Mouse (Mus musculus) spleen, adult 2 months (tissue): ENCODE data around the gene Cd96. TPM values are rescaled to one million over a fixed set of nuclear protein-coding genes. Genes with fewer than 3 reads are reported as not detected.

Experiments
- DNase-seq, 2 experiments: peaks; one replicate each; pipeline versions ENCODE4 v3.0.0 to v3.0.0-alpha.2; 2012 to 2021; ENCODE audit warnings: low spot score in 2 of 2, low read depth in 1 of 2
- H3K27ac ChIP-seq: fragments of 200-500 bp; 2 replicates; pipeline ENCODE4 v1.5.1; 2012; ENCODE audit warnings: low read length, inconsistent platforms; ENCODE audit not compliant: insufficient read depth
- H3K27me3 ChIP-seq: fragments of 200-500 bp; 2 replicates; pipeline ENCODE4 v1.6.1; 2012; ENCODE audit warnings: mild to moderate bottlenecking, moderate library complexity, low read length, inconsistent platforms; ENCODE audit not compliant: control insufficient read depth, insufficient read depth
- H3K36me3 ChIP-seq: fragments of 200-500 bp; 2 replicates; pipeline ENCODE4 v1.6.1; 2012; ENCODE audit warnings: mild to moderate bottlenecking, low read length, inconsistent platforms; ENCODE audit not compliant: control insufficient read depth, insufficient read depth
- H3K4me1 ChIP-seq: fragments of 200-500 bp; 2 replicates; pipeline ENCODE4 v1.6.1; 2011; ENCODE audit warnings: inconsistent platforms; ENCODE audit not compliant: control insufficient read depth, insufficient read depth, insufficient read length
- H3K4me3 ChIP-seq: fragments of 200-500 bp; 2 replicates; pipeline ENCODE4 v1.5.1; 2011; ENCODE audit warnings: mild to moderate bottlenecking, inconsistent platforms; ENCODE audit not compliant: insufficient read depth, insufficient read length; ENCODE audit errors: extremely low read depth
- CTCF ChIP-seq: fragments of 200-500 bp; IDR thresholded peaks from 2 replicates; pipeline ENCODE4 v1.5.1; 2011; ENCODE audit warnings: mild to moderate bottlenecking, inconsistent platforms; ENCODE audit not compliant: insufficient read depth, insufficient read length, insufficient replicate concordance; ENCODE audit errors: extremely low read depth
- POLR2A ChIP-seq: fragments of 200-500 bp; IDR thresholded peaks from 2 replicates; pipeline ENCODE4 v1.6.1; 2011; ENCODE audit warnings: low read depth, low read length, inconsistent platforms
- WGBS: fragments of 180-500 bp; shearing (Covaris S2); methylation state at CpG from one replicate; pipeline ENCODE4 v1.1.7; 2018; 5-methylcytosine and 5-hydroxymethylcytosine counted together
- polyA plus RNA-seq: library from polyadenylated mRNA; depleted of rRNA; stranded (reverse); fragments of >200 nt; gene quantifications from 2 replicates; pipeline ENCODE4 v1.2.3, GENCODE M21; 2012

Gene Cd96
- polyA plus RNA-seq, 1 experiment, result 4.7 TPM

- TF ChIP-seq CTCF, result no peak
- TF ChIP-seq POLR2A, result no peak
- no peaks in the 10 kb centered on the region for H3K36me3 ChIP-seq
- H3K4me3 ChIP-seq, result no peak overlapping the region
- H3K4me1 ChIP-seq, result no peaks in the 10 kb centered on the region
- no peak overlapping the region for H3K27ac ChIP-seq
- 14% methylated on average over 2 of the region's 2 CpGs for WGBS
- no peaks in the 10 kb centered on the region for H3K27me3 ChIP-seq
- no peak for DNase-seq
Measured at GRCm38 (mm10) chr16:46101748-46102147, 18.3 kb downstream of the Cd96 start.

GRCm38 (mm10) chr16:46100286-46100685 lies 19.8 kb downstream of the Cd96 start:
- Histone ChIP-seq H3K27me3 (no peaks in the 10 kb centered on the region), H3K4me3 (no peak overlapping the region), H3K4me1 (no peaks in the 10 kb centered on the region), H3K27ac (no peak overlapping the region), H3K36me3 (no peaks in the 10 kb centered on the region)
- WGBS, result 65% methylated on average over 2 of the region's 2 CpGs
- TF ChIP-seq CTCF (no peak), POLR2A (no peak)
- no peak for DNase-seq

GRCm38 (mm10) chr16:46097421-46097820 lies 22.6 kb downstream of the Cd96 start:
- Histone ChIP-seq H3K27ac (no peak overlapping the region), H3K27me3 (no peaks in the 10 kb centered on the region), H3K4me1 (no peaks in the 10 kb centered on the region), H3K36me3 (no peaks in the 10 kb centered on the region), H3K4me3 (no peak overlapping the region)
- DNase-seq, result no peak
- 91% methylated on average over 9 of the region's 9 CpGs for WGBS
- no peak for TF ChIP-seq POLR2A
- no peak for TF ChIP-seq CTCF

GRCm38 (mm10) chr16:46094478-46094877 lies 25.6 kb downstream of the Cd96 start:
- WGBS, result 74% methylated on average over 2 of the region's 2 CpGs
- Histone ChIP-seq H3K4me3 (no peak overlapping the region), H3K4me1 (no peaks in the 10 kb centered on the region), H3K36me3 (no peaks in the 10 kb centered on the region), H3K27me3 (no peaks in the 10 kb centered on the region), H3K27ac (no peak overlapping the region)
- DNase-seq, result no peak
- TF ChIP-seq POLR2A, result no peak
- TF ChIP-seq CTCF, result no peak

- Histone ChIP-seq H3K27me3 (no peaks in the 10 kb centered on the region), H3K4me1 (no peaks in the 10 kb centered on the region), H3K36me3 (no peaks in the 10 kb centered on the region), H3K4me3 (no peak overlapping the region), H3K27ac (no peak overlapping the region)
- DNase-seq, result no peak
- 92% methylated on average over 2 of the region's 2 CpGs for WGBS
- no peak for TF ChIP-seq POLR2A
- no peak for TF ChIP-seq CTCF
Measured at GRCm38 (mm10) chr16:46092935-46093334, 27.1 kb downstream of the Cd96 start.

GRCm38 (mm10) chr16:46086874-46087473 lies 33.1 kb downstream of the Cd96 start:
- DNase-seq, result no peak
- Histone ChIP-seq H3K36me3 (no peaks in the 10 kb centered on the region), H3K27ac (no peak overlapping the region), H3K4me1 (no peaks in the 10 kb centered on the region), H3K27me3 (no peaks in the 10 kb centered on the region), H3K4me3 (no peak overlapping the region)
- WGBS, result 90% methylated on average over 5 of the region's 5 CpGs
- TF ChIP-seq POLR2A (no peak), CTCF (no peak)

- WGBS, result 85% methylated on average over 3 of the region's 3 CpGs
- TF ChIP-seq CTCF (no peak), POLR2A (no peak)
- H3K4me1 ChIP-seq, result no peaks in the 10 kb centered on the region
- no peak overlapping the region for H3K4me3 ChIP-seq
- no peaks in the 10 kb centered on the region for H3K27me3 ChIP-seq
- no peak for DNase-seq
- no peaks in the 10 kb centered on the region for H3K36me3 ChIP-seq
- H3K27ac ChIP-seq, result no peak overlapping the region
Measured at GRCm38 (mm10) chr16:46068000-46068399, 52.1 kb downstream of the Cd96 start.
